Mouse (Mus musculus) adipocyte (in vitro differentiated cells): ENCODE measurements around the gene Hmcn1.

Source experiments
- DNase-seq: peaks from one replicate; pipeline ENCODE4 v3.0.0-alpha.2; 2016; ENCODE audit warnings: low spot score

Hmcn1 gene

GRCm38 (mm10) chr1:150874025-150874424 is 119.2 kb downstream of the Hmcn1 start:
- no peak for DNase-seq

- DNase-seq, result no peak
Measured at GRCm38 (mm10) chr1:150873231-150873630, 120.0 kb downstream of the Hmcn1 start.

- no peak for DNase-seq
Measured at GRCm38 (mm10) chr1:150872105-150872504, 121.1 kb downstream of the Hmcn1 start.

GRCm38 (mm10) chr1:150869189-150869588 is 124.0 kb downstream of the Hmcn1 start:
- DNase-seq, result no peak

GRCm38 (mm10) chr1:150866615-150867014 is 126.6 kb downstream of the Hmcn1 start:
- no peak for DNase-seq

GRCm38 (mm10) chr1:150857779-150858178 is 135.5 kb downstream of the Hmcn1 start:
- DNase-seq, result no peak

- no peak for DNase-seq
Measured at GRCm38 (mm10) chr1:150833448-150833847, 159.8 kb downstream of the Hmcn1 start.

GRCm38 (mm10) chr1:150829851-150830250 is 163.4 kb downstream of the Hmcn1 start:
- no peak for DNase-seq

- no peak for DNase-seq
Measured at GRCm38 (mm10) chr1:150827169-150827568, 166.1 kb downstream of the Hmcn1 start.

- no peak for DNase-seq
Measured at GRCm38 (mm10) chr1:150824334-150825005, 168.8 kb downstream of the Hmcn1 start.

- DNase-seq, result no peak
Measured at GRCm38 (mm10) chr1:150816035-150816807, 177.0 kb downstream of the Hmcn1 start.

- no peak for DNase-seq
Measured at GRCm38 (mm10) chr1:150814917-150815316, 178.3 kb downstream of the Hmcn1 start.

GRCm38 (mm10) chr1:150813381-150813780 is 179.9 kb downstream of the Hmcn1 start:
- DNase-seq, result no peak

GRCm38 (mm10) chr1:150806864-150807263 is 186.4 kb downstream of the Hmcn1 start:
- no peak for DNase-seq

- DNase-seq, result no peak
Measured at GRCm38 (mm10) chr1:150805466-150805865, 187.8 kb downstream of the Hmcn1 start.

- no peak for DNase-seq
Measured at GRCm38 (mm10) chr1:150804235-150805099, 188.8 kb downstream of the Hmcn1 start.

- DNase-seq, result no peak
Measured at GRCm38 (mm10) chr1:150802642-150803041, 190.6 kb downstream of the Hmcn1 start.

GRCm38 (mm10) chr1:150800611-150801263 is 192.5 kb downstream of the Hmcn1 start:
- DNase-seq, result peak; percentile 3

- DNase-seq, result no peak
Measured at GRCm38 (mm10) chr1:150798651-150799050, 194.6 kb downstream of the Hmcn1 start.

- no peak for DNase-seq
Measured at GRCm38 (mm10) chr1:150786746-150787145, 206.5 kb downstream of the Hmcn1 start.

- DNase-seq, result no peak
Measured at GRCm38 (mm10) chr1:150783070-150783842, 210.0 kb downstream of the Hmcn1 start.
